Mouse (Mus musculus) left cerebral cortex, adult 2 months (tissue): ENCODE data around the gene Efcab8. TPM values are rescaled to one million over a fixed set of nuclear protein-coding genes. Genes with fewer than 3 reads are reported as not detected.

Experiments
- DNase-seq, 2 experiments: peaks; one replicate each; pipeline ENCODE4 v3.0.0; 2021 to 2022; ENCODE audit warnings: low spot score in 2 of 2, mixed read lengths in 1 of 2; ENCODE audit errors: extremely low spot score in 1 of 2
- H3K27ac ChIP-seq: fragments of 200-600 bp; 2 replicates; pipeline ENCODE4 v1.8.1; 2022
- H3K4me3 ChIP-seq: fragments of 200-600 bp; 2 replicates; pipeline ENCODE4 v1.8.1; 2022
- CTCF ChIP-seq: fragments of 200-600 bp; IDR thresholded peaks from 2 replicates; pipeline ENCODE4 v1.8.1; 2022; ENCODE audit warnings: antibody characterized with exemption, mild to moderate bottlenecking, moderate library complexity
- intact Hi-C: fragments of 180-260 bp; cut with DNase I; formaldehyde crosslinking; loops from one replicate; pipeline ENCODE4 v1.15.1; 2025
- total RNA-seq, 2 experiments: library from RNA; stranded (reverse); gene quantifications; 2 replicates each; pipeline ENCODE4 v1.2.3; 2021

Efcab8 gene
- total RNA-seq, 2 experiments from 2014 or later = 0.16 to 0.38 TPM

- no peak for DNase-seq
- TF ChIP-seq CTCF = no peak
- intact Hi-C loops = no loop called here
- Histone ChIP-seq H3K4me3 (no peak within 1 kb of the TSS), H3K27ac (no peak within 1 kb of the TSS)
Measured at GRCm38 (mm10) chr2:153874745-153875144, 95.0 kb downstream of the Efcab8 start, which contains the start of gene Bpifb2. Gene Bpifb2 (plus strand): TSS chr2:153875045.

Other genes starting within 250 kb of the Efcab8 start
- gene Nol4l, start 250.0 kb upstream of the Efcab8 start, total RNA-seq = 10 to 100 TPM; 45.0 to 51.3 TPM
- gene Commd7, start 147.2 kb upstream of the Efcab8 start, total RNA-seq = 10 to 100 TPM; 26.2 to 27.1 TPM
- 1 to 10 TPM; 1.1 to 1.6 TPM for gene Dnmt3b, start 130.5 kb upstream of the Efcab8 start, total RNA-seq
- under 1 TPM in 1 of 2 experiments, not detected in 1; 0.16 TPM for gene Dnmt3c, start 83.3 kb upstream of the Efcab8 start, total RNA-seq
- gene Mapre1, start 38.7 kb upstream of the Efcab8 start, total RNA-seq = 10 to 100 TPM; 76.5 to 83.6 TPM
- not detected for gene Sun5, start 91.2 kb downstream of the Efcab8 start, total RNA-seq
- not detected for gene Bpifb2, start 95.1 kb downstream of the Efcab8 start, total RNA-seq
- gene Bpifb6, start 120.5 kb downstream of the Efcab8 start, total RNA-seq = not detected
- not detected for gene Bpifb3, start 138.3 kb downstream of the Efcab8 start, total RNA-seq
- not detected for gene Bpifb4, start 158.3 kb downstream of the Efcab8 start, total RNA-seq
- gene Bpifa6, start 195.0 kb downstream of the Efcab8 start, total RNA-seq = not detected
- not detected for gene Bpifa2, start 228.3 kb downstream of the Efcab8 start, total RNA-seq